Mouse (Mus musculus) cerebellum, adult 2 months (tissue): ENCODE measurements around the gene Megf8.

Experiments
- CTCF ChIP-seq: fragments of 200-500 bp; IDR thresholded peaks from 2 replicates; pipeline ENCODE4 v1.5.1; 2011; ENCODE audit warnings: low read depth, mild to moderate bottlenecking, control low read depth, low read length, moderate library complexity, borderline replicate concordance; ENCODE audit not compliant: insufficient read depth
- POLR2A ChIP-seq: fragments of 200-500 bp; IDR thresholded peaks from 2 replicates; pipeline ENCODE4 v1.6.1; 2011; ENCODE audit warnings: low read length, control low read depth, borderline replicate concordance; ENCODE audit not compliant: insufficient read depth

DNA sequence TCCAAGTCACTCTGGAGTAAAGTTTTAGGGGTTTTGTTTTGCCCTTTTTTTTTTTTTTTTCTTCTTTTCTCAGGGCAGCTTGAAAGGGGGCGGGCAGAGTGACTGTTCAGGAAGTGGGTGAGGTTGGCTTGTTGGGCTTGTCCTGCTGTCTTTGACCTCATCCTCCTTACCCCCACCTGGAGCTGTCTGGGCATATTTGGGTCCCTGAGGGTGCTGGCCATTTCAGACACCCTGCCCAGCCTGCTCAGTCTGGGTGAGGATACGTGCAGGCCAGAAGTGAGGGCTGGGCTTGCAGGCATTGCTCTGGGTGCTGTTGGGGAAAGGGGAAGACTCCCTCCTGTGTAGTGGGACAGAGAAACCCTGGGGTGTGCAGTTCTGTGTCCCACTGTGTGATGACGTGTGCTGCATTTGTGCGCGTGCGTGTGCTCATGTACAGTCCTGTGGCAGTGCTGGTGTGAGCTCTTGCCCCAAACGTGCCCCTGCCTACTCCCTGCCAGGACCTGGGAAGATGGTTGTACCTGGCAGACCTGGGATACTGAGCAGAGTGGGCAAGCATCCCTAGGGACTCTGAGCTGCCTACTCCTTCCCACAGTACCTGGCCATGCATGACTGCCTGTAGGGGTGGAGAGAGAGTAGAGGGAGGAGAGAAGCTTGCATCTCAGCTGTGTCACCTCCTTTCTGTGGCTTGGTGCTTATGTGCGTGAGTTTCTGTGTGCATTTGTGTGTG is 47.3 kb upstream of the Megf8 start:
- TF ChIP-seq POLR2A (no peak), CTCF (no peak)
